Mouse (Mus musculus) forelimb bud, embryonic 11.5 days (tissue): Measurements from ENCODE around the gene Gm20388.
"Not testable (repeated sequence)": the region's sequence is repeated elsewhere in the genome, so short reads cannot be mapped to it uniquely, and the experiment has no call there.

Experiments used
- DNase-seq: peaks from one replicate; pipeline ENCODE4 v3.0.0-alpha.2; 2012; ENCODE audit warnings: low read depth, low spot score

Gm20388 gene

DNA sequence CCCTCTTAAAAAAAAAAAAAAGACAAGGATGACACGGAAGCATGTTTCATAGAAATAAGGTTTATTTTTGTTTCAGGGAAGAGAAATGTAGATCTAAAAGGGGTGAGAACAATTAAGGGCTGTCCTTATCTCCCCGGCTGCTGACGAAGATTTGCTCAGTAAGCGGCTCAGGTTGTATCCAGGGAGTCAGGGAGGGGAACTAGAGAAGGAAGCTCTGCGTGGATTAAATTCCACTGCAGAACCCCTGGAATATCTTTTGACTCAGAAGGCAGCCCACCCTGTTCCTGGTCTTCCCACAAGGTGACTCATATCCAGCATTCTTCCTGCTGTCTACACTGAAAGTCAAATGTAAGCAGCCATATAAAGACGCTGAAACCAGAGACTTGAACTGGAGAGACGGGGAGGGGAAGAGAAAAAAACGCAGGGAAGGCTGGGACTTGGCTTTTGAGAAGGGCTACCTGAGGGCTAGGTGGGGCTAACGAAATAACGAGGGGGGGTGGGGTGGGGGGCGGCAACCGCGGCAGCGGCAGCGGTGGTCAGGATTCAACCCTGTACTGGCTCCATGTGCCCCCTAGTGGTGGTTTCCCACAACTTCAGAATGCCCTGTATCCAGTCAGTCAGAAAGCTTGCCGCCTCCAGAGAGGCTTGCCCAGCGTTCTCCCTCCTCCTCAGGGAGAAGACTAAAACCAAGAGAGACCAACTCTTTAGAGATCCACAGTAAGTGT, 3511.6 kb downstream of the Gm20388 start:
- peak; percentile 70 for DNase-seq

DNA sequence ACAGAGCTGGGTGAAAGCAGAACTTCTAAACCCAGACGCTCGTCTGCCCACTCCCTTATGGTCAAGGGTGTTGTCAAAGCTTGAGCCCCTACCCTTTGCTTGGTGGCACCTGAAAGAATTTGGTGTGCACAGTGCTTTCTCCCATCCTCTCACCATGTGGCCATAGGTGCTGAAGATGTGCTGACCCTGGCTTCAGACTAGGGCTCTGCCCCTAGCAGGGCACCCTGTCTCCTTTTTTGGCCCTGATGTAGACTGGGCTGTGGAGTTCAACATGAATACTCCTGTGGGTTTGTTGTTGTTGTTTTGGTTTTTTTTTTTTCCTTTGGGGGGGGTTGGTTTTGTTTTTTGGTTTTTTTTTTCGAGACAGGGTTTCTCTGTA, 3512.1 kb downstream of the Gm20388 start:
- no peak for DNase-seq

- DNase-seq, result no peak
These were observed 3512.8 kb downstream of the Gm20388 start, which contains the start of gene Def8 for GRCm38 (mm10) chr8:123423441-123423840. Gene Def8 (plus strand): TSS chr8:123423527.

GRCm38 (mm10) chr8:123426511-123427509, 3516.2 kb downstream of the Gm20388 start:
- DNase-seq, result no peak

DNA sequence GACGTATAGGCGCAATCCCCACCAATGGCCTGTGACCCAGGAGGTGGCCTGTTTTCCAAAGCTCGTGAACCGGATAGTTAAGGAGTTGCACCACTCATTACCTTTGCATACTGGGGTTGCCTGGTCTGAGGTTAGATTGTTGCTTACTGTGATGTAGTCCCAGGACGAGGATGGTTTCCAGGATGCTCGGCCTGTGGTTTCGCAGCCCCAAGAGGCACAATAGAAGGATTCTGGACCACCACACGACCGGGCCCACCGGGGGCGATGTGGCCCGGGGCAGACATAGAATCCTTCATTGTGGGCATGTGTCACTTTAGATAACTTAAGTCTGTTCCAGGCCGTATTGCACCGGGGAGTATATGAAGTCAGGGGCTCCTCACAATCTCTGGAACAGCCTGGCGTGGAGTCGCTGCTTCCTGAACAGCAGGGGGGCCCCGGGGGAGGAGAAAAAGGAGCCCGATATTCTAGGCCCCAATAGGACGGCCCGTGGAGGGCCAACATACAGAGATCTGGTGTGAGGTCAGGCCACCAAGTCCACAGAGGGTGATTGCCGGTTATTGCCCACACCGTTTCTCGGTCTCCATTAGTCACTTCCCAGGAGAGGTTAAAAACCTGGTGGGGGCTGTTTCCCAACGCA, 3517.1 kb downstream of the Gm20388 start:
- no peak for DNase-seq

- no peak for DNase-seq
These were observed 3517.8 kb downstream of the Gm20388 start for GRCm38 (mm10) chr8:123428343-123428893.

- no peak for DNase-seq
These were observed 3518.5 kb downstream of the Gm20388 start for GRCm38 (mm10) chr8:123428939-123429721.

DNA sequence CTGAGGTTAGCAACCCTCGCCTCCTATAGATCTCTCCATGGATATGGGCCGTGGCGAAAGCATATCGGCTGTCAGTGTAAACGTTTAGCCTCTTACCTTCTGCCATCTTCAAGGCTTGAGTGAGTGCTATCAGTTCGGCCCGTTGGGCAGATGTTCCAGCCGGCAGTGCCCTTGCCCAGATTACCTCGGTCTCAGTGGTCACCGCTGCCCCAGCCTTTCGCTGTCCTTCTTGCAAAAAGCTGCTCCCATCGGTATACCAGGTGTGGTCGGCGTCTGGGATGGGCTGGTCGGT, 3519.0 kb downstream of the Gm20388 start:
- not testable (repeated sequence) for DNase-seq

DNA sequence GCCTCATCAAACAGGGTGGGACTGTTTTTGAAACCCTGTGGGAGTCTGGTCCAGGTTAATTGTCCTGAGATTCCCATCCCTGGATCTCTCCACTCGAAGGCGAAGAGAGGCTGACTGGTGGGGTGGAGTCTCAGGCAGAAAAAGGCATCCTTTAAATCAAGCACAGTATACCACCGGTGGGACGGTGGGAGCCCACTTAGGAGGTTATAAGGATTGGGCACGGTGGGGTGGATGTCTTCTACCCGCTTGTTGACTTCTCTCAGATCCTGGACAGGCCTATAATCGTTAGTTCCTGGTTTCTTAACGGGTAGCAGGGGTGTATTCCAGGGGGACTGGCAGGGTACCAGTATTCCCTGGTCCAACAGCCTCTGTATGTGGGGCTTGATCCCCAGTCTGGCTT, 3520.3 kb downstream of the Gm20388 start:
- DNase-seq, result not testable (repeated sequence)

- no peak for DNase-seq
These were observed 3521.2 kb downstream of the Gm20388 start for GRCm38 (mm10) chr8:123431616-123432365.

DNA sequence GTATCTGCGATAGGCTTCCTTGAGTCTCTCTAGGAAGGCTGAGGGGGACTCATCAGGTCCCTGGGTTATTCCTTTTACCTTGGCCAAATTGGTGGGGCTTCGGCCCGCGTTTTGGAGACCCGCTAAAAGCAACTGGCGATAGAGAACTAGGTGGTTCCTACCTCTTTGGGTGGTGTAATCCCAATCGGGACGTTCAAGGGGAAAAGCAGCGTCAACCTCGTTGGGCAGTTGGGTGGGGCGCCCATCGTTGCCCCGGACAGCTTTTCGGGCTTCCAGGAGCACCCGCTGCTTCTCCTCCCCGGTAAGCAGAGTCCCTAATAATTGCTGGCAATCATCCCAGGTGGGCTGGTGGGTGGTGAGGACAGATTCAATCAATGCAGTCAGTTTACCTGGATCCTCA, 3521.7 kb downstream of the Gm20388 start:
- no peak for DNase-seq

DNA sequence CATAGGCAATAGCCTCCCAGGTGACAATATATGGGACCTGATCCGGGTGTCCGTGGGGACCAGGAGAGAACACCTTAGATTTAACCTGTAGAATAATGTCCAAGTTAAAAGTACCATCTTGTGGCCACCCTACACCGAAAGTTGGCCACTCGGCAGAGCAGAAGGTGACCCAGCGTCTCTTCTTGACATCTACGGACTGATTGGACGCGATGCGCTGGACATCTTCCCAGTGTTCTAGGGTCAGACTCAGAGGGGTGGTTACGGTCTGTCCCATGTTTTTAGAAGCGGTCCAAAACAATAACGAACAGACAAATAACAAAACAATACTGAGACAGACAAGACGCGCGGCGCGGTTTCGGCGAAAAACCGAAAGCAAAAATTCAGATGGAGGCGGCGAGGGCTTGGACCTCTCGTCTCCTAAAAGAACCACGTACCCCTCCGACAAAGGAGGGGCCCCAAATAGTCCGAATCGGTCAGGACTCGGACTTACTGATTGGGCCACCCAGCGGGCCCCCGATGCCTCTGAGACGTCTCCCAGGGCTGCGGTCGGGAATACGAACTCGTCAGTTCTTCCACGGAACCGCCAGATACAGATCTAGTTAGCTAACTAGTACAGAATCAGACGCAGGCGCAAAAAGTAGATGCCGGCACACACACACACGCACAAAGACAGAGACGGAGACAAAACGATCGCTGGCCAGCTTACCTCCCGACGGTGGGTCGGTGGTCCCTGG, 3522.8 kb downstream of the Gm20388 start:
- not testable (repeated sequence) for DNase-seq

DNA sequence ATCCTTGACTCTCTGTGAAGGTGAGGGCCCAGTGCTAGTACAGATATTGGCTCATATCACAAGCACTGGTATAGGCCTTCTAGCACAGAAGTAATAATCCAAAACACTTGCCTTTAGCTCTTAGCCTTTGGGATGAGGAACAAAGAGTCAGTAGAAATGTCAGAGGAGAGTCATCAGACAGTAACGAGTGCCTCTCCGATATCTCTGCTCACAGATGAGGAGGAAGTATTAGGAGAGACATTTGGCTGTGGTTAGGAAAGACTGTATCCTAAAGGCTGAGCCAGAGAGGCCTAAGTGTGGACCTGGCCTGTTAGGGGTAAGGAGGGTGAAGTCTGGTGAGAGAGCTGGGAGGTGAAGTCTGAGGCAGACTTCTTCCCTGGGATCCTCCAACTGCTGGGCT, 3531.1 kb downstream of the Gm20388 start:
- no peak for DNase-seq

DNA sequence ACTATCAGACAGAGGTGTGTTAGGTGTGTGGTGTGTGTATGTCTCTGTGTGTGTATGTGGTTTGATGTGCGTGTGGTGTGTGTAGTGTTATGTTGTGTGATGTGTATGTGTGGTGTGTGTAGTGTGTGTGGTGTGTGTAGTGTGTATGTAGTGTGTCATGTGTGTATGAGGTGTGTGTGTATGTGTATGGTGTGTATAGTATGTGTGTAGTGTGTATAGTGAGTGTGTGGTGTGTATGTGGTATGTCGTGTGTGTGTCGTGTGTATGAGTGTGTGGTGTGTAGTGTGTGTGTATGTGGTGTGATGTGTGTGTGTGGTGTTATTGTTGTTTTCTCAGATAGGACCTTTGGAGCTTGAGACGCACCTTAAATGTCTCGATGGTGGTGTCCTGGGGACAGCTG, 3531.7 kb downstream of the Gm20388 start:
- no peak for DNase-seq

GRCm38 (mm10) chr8:123442871-123443575, 3532.4 kb downstream of the Gm20388 start:
- peak; percentile 91 for DNase-seq

DNA sequence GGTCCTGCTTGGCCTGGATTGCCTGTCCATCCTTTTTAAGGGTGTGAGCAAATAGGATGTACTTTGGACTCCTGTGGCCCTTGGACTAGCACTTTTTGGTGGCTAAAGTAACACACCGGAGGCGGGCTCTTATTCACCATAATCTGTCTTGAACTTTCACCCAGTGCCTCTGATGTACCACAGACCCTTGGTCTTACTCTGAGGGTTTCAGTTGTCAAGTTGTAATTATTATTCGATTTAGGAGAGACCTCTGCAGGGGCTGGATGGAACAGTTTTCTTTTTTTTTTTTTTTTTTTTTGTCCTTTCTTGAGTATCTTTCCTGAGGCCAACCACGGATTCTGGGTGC, 3532.9 kb downstream of the Gm20388 start:
- DNase-seq, result peak; percentile 8

GRCm38 (mm10) chr8:123444131-123444530, 3533.5 kb downstream of the Gm20388 start:
- DNase-seq, result no peak

DNA sequence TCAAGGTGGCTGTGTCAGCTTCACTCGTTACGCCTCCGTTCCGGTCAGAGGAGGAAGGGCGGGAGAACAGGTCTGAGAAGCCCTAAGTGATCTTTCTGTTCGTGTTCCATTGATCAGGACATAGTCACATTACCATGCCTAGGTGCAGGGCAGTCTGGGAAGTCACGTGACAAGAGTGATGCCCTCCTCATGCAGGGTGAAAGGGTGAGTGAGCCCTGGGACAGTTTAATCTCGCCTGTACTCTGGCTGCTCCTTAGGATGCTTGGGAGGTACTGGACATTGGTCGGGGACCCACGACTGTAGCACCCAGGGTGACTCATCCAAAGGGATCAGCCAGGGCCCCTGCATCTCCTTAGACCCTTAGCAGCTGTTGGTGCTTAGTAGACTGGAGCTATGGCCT, 3535.3 kb downstream of the Gm20388 start:
- no peak for DNase-seq

GRCm38 (mm10) chr8:123446799-123447198, 3536.2 kb downstream of the Gm20388 start:
- no peak for DNase-seq
